Mouse (Mus musculus) lung, embryonic 14.5 days (tissue): ENCODE measurements around the gene Trpm1. TPM values are rescaled to one million over a fixed set of nuclear protein-coding genes. Genes with fewer than 3 reads are reported as not detected.

ENCODE experiments used
- ATAC-seq: fragments of 200-750 bp; cut with Nextera tagmentation; 2 replicates; pipeline ENCODE4 v1.8.0; 2017; ENCODE audit warnings: mild to moderate bottlenecking, moderate TSS enrichment, moderate library complexity; ENCODE audit not compliant: insufficient read depth
- DNase-seq: peaks from one replicate; pipeline ENCODE4 v3.0.0-alpha.2; 2015
- H3K27ac ChIP-seq: fragments of 300-500 bp; sonication (generic); 2 replicates; pipeline ENCODE4 v1.5.1; 2014; ENCODE audit warnings: low read depth, mild to moderate bottlenecking, moderate library complexity
- H3K27me3 ChIP-seq: fragments of 300-500 bp; sonication (generic); 2 replicates; pipeline ENCODE4 v1.6.1; 2014; ENCODE audit warnings: low read length, control low read depth; ENCODE audit not compliant: insufficient read depth
- H3K36me3 ChIP-seq: fragments of 300-500 bp; sonication (generic); 2 replicates; pipeline ENCODE4 v1.6.1; 2014; ENCODE audit warnings: control low read depth; ENCODE audit not compliant: insufficient read depth
- H3K4me1 ChIP-seq: fragments of 300-500 bp; sonication (generic); 2 replicates; pipeline ENCODE4 v1.6.1; 2014; ENCODE audit warnings: antibody characterized with exemption, control low read depth; ENCODE audit not compliant: insufficient read depth
- H3K4me2 ChIP-seq: fragments of 300-500 bp; sonication (generic); 2 replicates; pipeline ENCODE4 v1.6.1; 2014; ENCODE audit warnings: mild to moderate bottlenecking
- H3K4me3 ChIP-seq: fragments of 300-500 bp; sonication (generic); 2 replicates; pipeline ENCODE4 v1.5.1; 2014; ENCODE audit warnings: low read depth, low read length
- H3K9ac ChIP-seq: fragments of 300-500 bp; sonication (generic); 2 replicates; pipeline ENCODE4 v1.6.1; 2014
- H3K9me3 ChIP-seq: fragments of 300-500 bp; sonication (generic); 2 replicates; pipeline ENCODE4 v1.6.1; 2016; ENCODE audit warnings: low read depth, low read length, control low read depth
- CTCF ChIP-seq: IDR thresholded peaks from 2 replicates; pipeline ENCODE4 v1.5.1; 2016; ENCODE audit warnings: antibody characterized with exemption, low read depth
- WGBS: fragments of 180-500 bp; shearing (Covaris S2); extraction: QIAGEN DNeasy Blood & Tissue Kit; methylation state at CpG from one replicate; pipeline ENCODE4 v1.1.7; 2014; 5-methylcytosine and 5-hydroxymethylcytosine counted together
- polyA plus RNA-seq: library from polyadenylated mRNA; unstranded; fragments of >200 nt; fragmentation: Nextera tagmentation; extraction: Ambion mirVana; gene quantifications from 2 replicates; pipeline ENCODE4 v1.2.1, GENCODE M21; 2014

The Trpm1 gene
- polyA plus RNA-seq, 1 experiment from 2014 or later: not detected

DNA sequence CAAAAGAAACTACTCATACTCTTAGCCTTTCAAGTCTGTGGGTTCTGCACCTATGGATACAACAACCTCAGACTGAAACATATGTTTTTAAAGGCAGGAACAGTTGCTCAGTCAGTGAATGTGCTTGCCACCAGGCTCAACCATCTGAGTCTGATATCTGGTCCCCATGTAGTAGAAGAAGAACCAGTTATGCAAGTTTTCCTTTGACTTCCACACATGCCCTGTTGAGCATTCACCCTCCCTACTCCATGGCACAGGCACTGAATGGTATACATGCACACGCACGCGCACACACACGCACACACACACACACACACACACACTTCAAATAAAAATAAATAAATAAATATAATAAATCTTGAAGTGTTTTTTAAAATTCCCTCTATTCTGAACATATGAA lies 113.0 kb downstream of the Trpm1 start:
- no peaks in the 10 kb centered on the region; the same call in 1 of the 2 replicates for H3K9me3 ChIP-seq
- H3K4me2 ChIP-seq: no peak overlapping the region
- H3K4me1 ChIP-seq: no peaks in the 10 kb centered on the region
- TF ChIP-seq CTCF: no peak
- ATAC-seq (no peak), DNase-seq (no peak)
- H3K4me3 ChIP-seq: no peak overlapping the region
- no peak overlapping the region for H3K9ac ChIP-seq
- WGBS: 78% methylated on average over 4 of the region's 4 CpGs
- no peaks in the 10 kb centered on the region for H3K36me3 ChIP-seq
- peaks cover 22% of the 10 kb centered on the region; the same call in 1 of the 2 replicates for H3K27me3 ChIP-seq
- no peak overlapping the region for H3K27ac ChIP-seq

DNA sequence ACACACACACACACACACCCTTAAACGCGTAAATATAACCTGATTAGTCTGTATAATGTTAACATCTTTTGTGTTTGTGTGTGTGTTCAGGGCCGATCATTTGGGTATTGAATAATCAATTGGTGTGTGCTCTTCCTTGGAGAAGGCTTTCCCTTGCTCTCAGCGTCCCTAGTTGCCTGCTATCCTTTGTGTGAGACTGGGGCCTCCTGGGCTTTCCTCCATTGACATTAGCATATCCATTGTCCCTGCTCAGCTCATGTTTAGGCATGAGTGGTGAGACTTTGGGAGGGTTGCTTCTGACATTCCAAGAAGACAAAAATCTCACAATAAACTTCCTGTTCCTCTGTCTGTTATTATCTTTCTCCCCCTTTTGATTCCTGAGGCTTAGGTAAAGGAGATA lies 118.3 kb downstream of the Trpm1 start:
- H3K36me3 ChIP-seq: no peaks in the 10 kb centered on the region
- no peak overlapping the region for H3K4me3 ChIP-seq
- H3K27ac ChIP-seq: no peak overlapping the region
- no peaks in the 10 kb centered on the region for H3K4me1 ChIP-seq
- H3K9me3 ChIP-seq: no peaks in the 10 kb centered on the region
- TF ChIP-seq CTCF: no peak
- ATAC-seq (no peak), DNase-seq (no peak)
- H3K9ac ChIP-seq: no peak overlapping the region
- H3K27me3 ChIP-seq: peaks cover 22% of the 10 kb centered on the region; the same call in 1 of the 2 replicates
- WGBS: 48% methylated on average over 4 of the region's 4 CpGs
- H3K4me2 ChIP-seq: no peak overlapping the region

DNA sequence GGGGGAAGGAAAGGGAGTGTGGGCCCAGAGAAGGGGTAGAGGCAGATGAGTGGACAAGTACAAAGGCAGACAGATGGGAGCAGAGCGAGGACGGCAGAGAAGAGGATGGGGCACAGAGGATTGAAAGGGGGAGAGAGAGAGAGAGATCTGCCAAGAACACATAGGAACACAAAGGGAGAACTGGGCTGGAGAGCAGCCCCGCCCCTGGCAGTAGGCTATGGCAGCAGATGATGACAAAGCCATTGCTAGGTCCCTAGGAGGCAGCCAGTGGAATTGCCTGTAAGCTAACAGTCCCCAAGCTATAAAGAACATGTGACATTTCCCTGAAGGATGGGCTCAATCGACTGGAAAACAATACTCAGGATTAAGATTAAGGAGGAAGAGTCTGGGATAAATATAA lies 121.9 kb downstream of the Trpm1 start:
- no peaks in the 10 kb centered on the region for H3K4me1 ChIP-seq
- no peak for TF ChIP-seq CTCF
- ATAC-seq: no peak
- 84% methylated on average over 4 of the region's 4 CpGs for WGBS
- no peak overlapping the region for H3K4me3 ChIP-seq
- no peak overlapping the region for H3K27ac ChIP-seq
- no peak for DNase-seq
- H3K9me3 ChIP-seq: no peaks in the 10 kb centered on the region
- no peak overlapping the region for H3K4me2 ChIP-seq
- no peaks in the 10 kb centered on the region for H3K27me3 ChIP-seq
- no peaks in the 10 kb centered on the region for H3K36me3 ChIP-seq
- H3K9ac ChIP-seq: no peak overlapping the region

DNA sequence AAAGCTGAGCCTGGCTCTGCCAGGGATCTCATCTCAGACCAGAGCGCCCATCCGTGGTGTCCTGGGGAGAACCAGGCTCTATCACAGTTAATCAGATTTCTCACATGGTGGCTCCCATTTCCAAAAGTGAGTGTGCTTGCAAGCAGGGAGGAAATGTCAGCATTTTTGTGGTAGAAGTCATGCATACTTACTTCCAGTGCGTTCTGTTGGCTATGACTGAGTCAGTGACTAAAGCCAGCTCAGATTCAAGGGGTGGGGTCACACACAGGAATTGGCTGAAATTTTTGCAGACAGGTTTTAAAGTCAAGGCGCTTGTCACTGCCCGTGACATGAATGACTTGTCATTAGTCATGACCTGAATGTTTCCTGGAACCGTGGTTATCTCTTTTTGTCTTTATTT lies 123.3 kb downstream of the Trpm1 start:
- no peaks in the 10 kb centered on the region for H3K36me3 ChIP-seq
- H3K9me3 ChIP-seq: no peaks in the 10 kb centered on the region
- ATAC-seq: no peak
- H3K4me3 ChIP-seq: no peak overlapping the region
- TF ChIP-seq CTCF: no peak
- H3K4me1 ChIP-seq: no peaks in the 10 kb centered on the region
- H3K4me2 ChIP-seq: no peak overlapping the region
- WGBS: 30% methylated on average over 6 of the region's 6 CpGs
- no peak overlapping the region for H3K9ac ChIP-seq
- no peak for DNase-seq
- H3K27ac ChIP-seq: no peak overlapping the region
- H3K27me3 ChIP-seq: no peaks in the 10 kb centered on the region

DNA sequence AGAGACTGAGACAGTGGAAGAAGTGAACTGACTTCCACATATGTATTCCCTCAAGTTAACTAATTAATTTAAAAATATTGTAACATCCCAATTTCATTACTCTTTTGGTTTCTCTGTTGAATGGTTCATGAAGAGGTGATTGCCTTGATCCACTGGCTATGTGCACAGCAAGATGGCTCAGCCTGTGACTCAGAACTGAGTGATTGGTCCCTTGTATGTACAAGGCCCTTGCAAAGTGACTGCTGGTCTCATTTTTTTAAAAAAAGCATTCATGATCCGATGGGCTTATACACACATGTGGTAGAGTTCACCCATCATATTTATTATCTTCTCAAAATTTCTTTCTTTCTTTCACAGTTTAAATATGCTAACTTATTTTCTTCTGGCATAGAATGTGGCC lies 124.9 kb downstream of the Trpm1 start:
- Histone ChIP-seq H3K9me3 (no peaks in the 10 kb centered on the region), H3K9ac (no peak overlapping the region), H3K36me3 (no peaks in the 10 kb centered on the region), H3K4me3 (no peak overlapping the region), H3K27ac (no peak overlapping the region), H3K4me2 (no peak overlapping the region), H3K27me3 (no peaks in the 10 kb centered on the region), H3K4me1 (no peaks in the 10 kb centered on the region)
- no peak for DNase-seq
- WGBS: 79% methylated on average over 1 of the region's 1 CpGs
- no peak for TF ChIP-seq CTCF
- no peak for ATAC-seq

- Histone ChIP-seq H3K9me3 (no peaks in the 10 kb centered on the region), H3K9ac (no peak overlapping the region), H3K27me3 (no peaks in the 10 kb centered on the region), H3K4me2 (no peak overlapping the region), H3K4me1 (no peaks in the 10 kb centered on the region), H3K4me3 (no peak overlapping the region), H3K36me3 (no peaks in the 10 kb centered on the region), H3K27ac (no peak overlapping the region)
- WGBS: 80% methylated on average over 3 of the region's 3 CpGs
- no peak for ATAC-seq
- TF ChIP-seq CTCF: no peak
- no peak for DNase-seq
Measured at GRCm38 (mm10) chr7:64279548-64279947, 125.9 kb downstream of the Trpm1 start.

GRCm38 (mm10) chr7:64286566-64286965 lies 132.9 kb downstream of the Trpm1 start:
- ATAC-seq: no peak

GRCm38 (mm10) chr7:64287414-64288091 lies 133.9 kb downstream of the Trpm1 start, which contains the start of gene Mtmr10:
Gene Mtmr10, plus strand, starts transcription at chr7:64287653.
- peak within 1 kb of the TSS; percentile 70 for H3K27ac ChIP-seq
- ATAC-seq: peak; percentile 98

More at GRCm38 (mm10) chr7:64286566-64286965, 132.9 kb downstream of the Trpm1 start:
- TF ChIP-seq CTCF: no peak
- H3K9ac ChIP-seq: no peak overlapping the region
- no peaks in the 10 kb centered on the region for H3K36me3 ChIP-seq
- peak overlapping the region; percentile 79; the same call in 1 of the 2 replicates for H3K4me3 ChIP-seq
- no peak overlapping the region for H3K27ac ChIP-seq
- no peaks in the 10 kb centered on the region for H3K4me1 ChIP-seq
- no peaks in the 10 kb centered on the region for H3K9me3 ChIP-seq
- H3K4me2 ChIP-seq: peak overlapping the region; percentile 74
- DNase-seq: no peak
- no peaks in the 10 kb centered on the region for H3K27me3 ChIP-seq

More at GRCm38 (mm10) chr7:64287414-64288091, 133.9 kb downstream of the Trpm1 start, which contains the start of gene Mtmr10:
- Histone ChIP-seq H3K9ac (peak within 1 kb of the TSS; percentile 81), H3K27me3 (no peaks in the 10 kb centered on the region), H3K4me2 (peak within 1 kb of the TSS; percentile 74), H3K9me3 (no peaks in the 10 kb centered on the region), H3K36me3 (no peaks in the 10 kb centered on the region), H3K4me1 (no peaks in the 10 kb centered on the region), H3K4me3 (peak within 1 kb of the TSS; percentile 79)
- under 1% methylated on average over 73 of the region's 77 CpGs for WGBS
- peak; percentile 56 for TF ChIP-seq CTCF
- DNase-seq: peak; percentile 98
